Mouse (Mus musculus) stomach, embryonic 16.5 days (tissue): ENCODE results near the gene Ddx5. TPM values are rescaled to one million over a fixed set of nuclear protein-coding genes. Genes with fewer than 3 reads are reported as not detected.
A peak's percentile ranks its signal among the peaks of the same experiment; 100 is the strongest.

Experiments used
- ATAC-seq: fragments of 200-750 bp; cut with Nextera tagmentation; 2 replicates; pipeline ENCODE4 v1.8.0; 2017; ENCODE audit warnings: moderate number of reproducible peaks, moderate TSS enrichment; ENCODE audit not compliant: insufficient read depth, low FRiP score
- H3K27ac ChIP-seq: fragments of 300-500 bp; sonication (generic); 2 replicates; pipeline ENCODE4 v1.5.1; 2014; ENCODE audit warnings: low read length
- H3K27me3 ChIP-seq: fragments of 300-500 bp; sonication (generic); 2 replicates; pipeline ENCODE4 v1.6.1; 2014; ENCODE audit warnings: low read length, control low read depth, mixed read lengths; ENCODE audit not compliant: control insufficient read depth, insufficient read depth
- H3K36me3 ChIP-seq: fragments of 300-500 bp; sonication (generic); 2 replicates; pipeline ENCODE4 v1.6.1; 2014; ENCODE audit warnings: low read length; ENCODE audit not compliant: control insufficient read depth, insufficient read depth
- H3K4me1 ChIP-seq: fragments of 300-500 bp; sonication (generic); 2 replicates; pipeline ENCODE4 v1.6.1; 2014; ENCODE audit warnings: low read length, control low read depth, mixed read lengths; ENCODE audit not compliant: control insufficient read depth, insufficient read depth
- H3K4me2 ChIP-seq: fragments of 300-500 bp; sonication (generic); 2 replicates; pipeline ENCODE4 v1.6.1; 2014; ENCODE audit warnings: low read depth, low read length, mixed read lengths
- H3K4me3 ChIP-seq: fragments of 300-500 bp; sonication (generic); replicated peaks from 2 replicates; pipeline ENCODE4 v1.5.1; 2014; ENCODE audit warnings: mild to moderate bottlenecking, low read length
- H3K9ac ChIP-seq: fragments of 300-500 bp; sonication (generic); 2 replicates; pipeline ENCODE4 v1.6.1; 2014; ENCODE audit warnings: low read length
- H3K9me3 ChIP-seq: fragments of 300-500 bp; sonication (generic); replicated peaks from 2 replicates; pipeline ENCODE4 v1.6.1; 2016; ENCODE audit warnings: low read length, control low read depth; ENCODE audit not compliant: control insufficient read depth
- WGBS: fragments of 180-500 bp; shearing (Covaris S2); extraction: QIAGEN DNeasy Blood & Tissue Kit; methylation state at CpG from one replicate; pipeline ENCODE4 v1.1.7; 2014; 5-methylcytosine and 5-hydroxymethylcytosine counted together
- polyA plus RNA-seq: library from polyadenylated mRNA; unstranded; fragments of >200 nt; fragmentation: Nextera tagmentation; extraction: Ambion mirVana; gene quantifications from 2 replicates; pipeline ENCODE4 v1.2.1, GENCODE M21; 2015

Gene Ddx5
- 304 and 316 TPM in 2 replicates for polyA plus RNA-seq

DNA sequence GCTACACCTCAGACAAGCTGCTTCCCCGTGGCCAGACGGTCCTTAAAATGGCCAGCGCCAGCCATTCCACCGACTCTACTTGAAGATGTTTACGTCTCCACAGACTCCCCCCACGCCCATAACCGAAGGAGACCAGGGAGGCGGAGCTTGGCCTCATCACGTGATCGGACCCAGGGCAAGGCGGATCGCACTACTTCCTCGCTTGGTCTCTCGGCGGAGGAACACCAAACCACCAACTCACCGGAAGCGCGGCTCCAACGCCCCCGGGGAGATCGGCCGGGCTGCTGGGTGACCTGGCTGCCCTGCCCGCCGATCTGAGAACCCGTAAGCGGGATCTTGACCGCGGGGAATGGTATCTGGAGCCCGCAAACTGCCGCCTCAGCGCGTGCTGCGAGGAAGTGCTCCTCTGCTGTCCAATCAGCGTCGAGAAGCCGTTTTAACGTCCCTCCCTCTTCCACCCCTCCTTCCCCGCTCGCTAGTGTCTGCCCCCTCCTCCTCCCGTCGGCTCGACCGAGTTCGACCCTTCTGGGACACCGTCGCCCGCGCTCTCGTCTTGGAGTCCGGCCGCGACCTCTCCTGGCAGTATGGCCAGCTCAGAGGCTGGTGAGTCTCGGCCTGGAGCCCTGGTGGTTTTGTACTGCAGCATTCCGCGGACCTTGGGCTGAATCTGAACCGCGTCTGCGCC lies at the start of gene Ddx5, which contains the start of gene Cep95:
Gene Ddx5 (minus strand): TSS at position 411 of the 685 bp plus-strand sequence.
Gene Cep95 (plus strand): TSS at position 478 of the 685 bp plus-strand sequence.
- Histone ChIP-seq H3K9ac (peak within 1 kb of the TSS; percentile 98), H3K27me3 (no peaks in the 10 kb centered on the region), H3K4me1 (peaks cover 4% of the 10 kb centered on the region; the same call in 1 of the 2 replicates), H3K4me2 (peak within 1 kb of the TSS; percentile 94), H3K36me3 (peaks cover 9% of the 10 kb centered on the region; the same call in 1 of the 2 replicates), H3K9me3 (no peaks in the 10 kb centered on the region), H3K4me3 (peak within 1 kb of the TSS; percentile 95), H3K27ac (peak within 1 kb of the TSS; percentile 99)
- WGBS, result under 1% methylated on average over 58 of the region's 58 CpGs
- ATAC-seq, result peak; percentile 94

DNA sequence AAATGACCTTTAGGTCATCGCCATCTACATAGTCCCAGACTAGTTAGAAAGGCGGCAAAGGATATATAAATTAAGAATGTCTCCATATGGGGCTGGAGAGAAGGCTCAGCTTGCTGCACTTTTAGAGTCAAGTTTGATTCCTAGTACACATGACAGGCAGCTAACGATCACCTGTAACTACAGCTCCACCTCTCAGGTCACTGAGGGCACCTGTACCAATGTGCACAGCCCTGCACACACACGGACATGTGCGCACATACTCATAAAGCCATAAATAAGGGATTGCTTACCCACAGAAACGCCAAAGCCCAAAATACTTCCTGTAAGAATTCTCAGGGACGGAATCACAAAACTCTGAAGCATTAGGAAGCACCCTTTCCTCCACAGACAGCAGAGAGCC lies 39.1 kb upstream of the Ddx5 start:
- no peak overlapping the region for H3K4me3 ChIP-seq
- no peaks in the 10 kb centered on the region for H3K27me3 ChIP-seq
- 94% methylated on average over 7 of the region's 7 CpGs for WGBS
- no peaks in the 10 kb centered on the region for H3K9me3 ChIP-seq
- ATAC-seq, result no peak
- H3K9ac ChIP-seq, result no peak overlapping the region
- H3K4me1 ChIP-seq, result no peaks in the 10 kb centered on the region
- H3K36me3 ChIP-seq, result peaks cover 3% of the 10 kb centered on the region; the same call in 1 of the 2 replicates
- no peak overlapping the region for H3K27ac ChIP-seq
- no peak overlapping the region for H3K4me2 ChIP-seq

DNA sequence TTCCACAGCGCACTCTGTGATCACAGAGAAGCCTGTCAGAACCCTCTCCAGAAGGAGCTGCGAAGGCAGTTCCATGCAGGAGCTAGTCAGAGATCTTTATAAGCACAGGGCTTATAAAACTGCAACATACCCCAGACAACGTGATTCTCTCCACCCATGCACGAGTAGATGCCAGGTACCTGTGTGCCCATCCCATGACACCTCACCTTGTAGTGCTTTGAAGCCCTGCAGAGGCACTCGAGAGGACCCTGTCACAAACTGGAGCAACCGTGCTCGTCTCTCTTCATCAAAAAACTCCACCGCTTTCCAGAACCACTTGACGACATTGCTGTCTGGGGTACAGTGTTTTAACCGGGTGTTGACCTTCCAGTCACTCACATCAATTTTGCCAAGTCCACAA lies 35.4 kb upstream of the Ddx5 start:
- 87% methylated on average over 10 of the region's 10 CpGs for WGBS
- H3K36me3 ChIP-seq, result no peaks in the 10 kb centered on the region
- no peak overlapping the region for H3K27ac ChIP-seq

DNA sequence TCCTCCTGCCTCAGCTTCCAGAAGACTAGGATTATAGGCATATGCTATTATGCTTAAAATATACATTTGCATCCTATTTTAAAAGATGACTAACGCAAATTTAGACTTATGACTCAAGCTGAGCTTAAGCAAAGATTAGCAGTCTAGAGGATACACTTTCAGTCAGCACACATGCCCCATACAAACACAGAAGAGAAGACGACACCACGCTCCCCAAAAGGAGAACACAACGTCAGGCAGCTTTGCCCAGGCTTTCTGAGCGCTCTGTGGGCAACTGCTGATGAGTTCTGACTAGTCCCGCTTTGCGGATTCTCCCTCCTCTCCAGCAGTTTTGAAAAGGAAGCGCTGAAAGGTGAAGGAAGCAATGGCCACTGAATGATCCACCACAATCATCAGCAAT lies 34.8 kb upstream of the Ddx5 start:
- Histone ChIP-seq H3K27ac (no peak overlapping the region), H3K9ac (no peak overlapping the region), H3K4me3 (no peak overlapping the region), H3K36me3 (no peaks in the 10 kb centered on the region), H3K4me1 (no peaks in the 10 kb centered on the region), H3K4me2 (no peak overlapping the region), H3K9me3 (no peaks in the 10 kb centered on the region), H3K27me3 (no peaks in the 10 kb centered on the region)
- 89% methylated on average over 8 of the region's 8 CpGs for WGBS
- ATAC-seq, result no peak

More for the DNA sequence above, 35.4 kb upstream of the Ddx5 start:
- Histone ChIP-seq H3K9ac (no peak overlapping the region), H3K9me3 (no peaks in the 10 kb centered on the region), H3K27me3 (no peaks in the 10 kb centered on the region), H3K4me2 (no peak overlapping the region), H3K4me3 (no peak overlapping the region), H3K4me1 (no peaks in the 10 kb centered on the region)
- ATAC-seq, result no peak

DNA sequence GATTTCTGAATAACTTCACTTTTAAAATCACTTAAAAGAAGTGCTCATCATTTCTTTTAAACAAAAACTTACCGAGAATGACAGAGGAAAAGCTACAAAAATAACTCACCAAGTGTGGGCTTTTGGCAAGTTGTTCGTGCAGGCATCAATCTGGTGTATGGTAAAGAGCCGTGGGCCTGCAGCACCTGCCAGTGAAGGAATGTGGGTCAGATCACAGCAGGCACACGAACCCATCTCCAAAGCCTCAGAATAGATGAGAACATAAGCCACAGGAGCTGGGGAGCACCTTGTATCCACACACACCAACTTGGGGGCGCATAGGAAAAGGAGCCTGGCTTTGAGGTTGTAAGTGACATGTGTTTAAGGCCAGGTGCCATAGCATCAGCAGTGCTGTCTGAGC lies 33.9 kb upstream of the Ddx5 start:
- H3K36me3 ChIP-seq, result no peaks in the 10 kb centered on the region

DNA sequence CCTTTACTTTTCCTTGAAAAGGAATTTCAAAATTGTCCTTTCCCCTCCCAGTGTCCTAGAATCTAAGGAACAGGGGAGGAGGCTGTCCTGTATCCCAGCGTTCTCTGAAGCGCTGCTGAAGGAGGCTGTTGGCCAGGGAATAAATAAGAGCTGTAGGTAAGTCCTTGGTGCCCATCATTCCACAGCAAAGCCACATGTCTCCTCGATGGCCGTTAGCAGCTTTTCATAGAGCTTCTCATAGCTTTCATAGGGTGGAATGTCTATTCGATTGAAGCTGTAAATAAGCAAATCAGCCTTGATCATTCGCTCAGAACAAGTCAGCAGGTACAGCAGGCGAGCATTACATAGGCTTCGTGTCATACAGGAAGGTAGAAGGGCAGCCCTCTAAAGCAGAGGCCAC lies 33.5 kb upstream of the Ddx5 start:
- H3K9me3 ChIP-seq, result no peaks in the 10 kb centered on the region
- 88% methylated on average over 8 of the region's 8 CpGs for WGBS
- H3K27me3 ChIP-seq, result no peaks in the 10 kb centered on the region
- H3K4me2 ChIP-seq, result no peak overlapping the region
- H3K4me1 ChIP-seq, result no peaks in the 10 kb centered on the region
- no peak for ATAC-seq
- no peak overlapping the region for H3K27ac ChIP-seq
- no peak overlapping the region for H3K4me3 ChIP-seq
- H3K9ac ChIP-seq, result no peak overlapping the region
- H3K36me3 ChIP-seq, result no peaks in the 10 kb centered on the region

More for the DNA sequence above, 33.9 kb upstream of the Ddx5 start:
- no peak for ATAC-seq
- H3K4me2 ChIP-seq, result no peak overlapping the region
- no peak overlapping the region for H3K9ac ChIP-seq
- WGBS, result 82% methylated on average over 5 of the region's 5 CpGs
- no peak overlapping the region for H3K27ac ChIP-seq
- no peaks in the 10 kb centered on the region for H3K9me3 ChIP-seq
- H3K4me1 ChIP-seq, result no peaks in the 10 kb centered on the region
- H3K27me3 ChIP-seq, result no peaks in the 10 kb centered on the region
- no peak overlapping the region for H3K4me3 ChIP-seq

DNA sequence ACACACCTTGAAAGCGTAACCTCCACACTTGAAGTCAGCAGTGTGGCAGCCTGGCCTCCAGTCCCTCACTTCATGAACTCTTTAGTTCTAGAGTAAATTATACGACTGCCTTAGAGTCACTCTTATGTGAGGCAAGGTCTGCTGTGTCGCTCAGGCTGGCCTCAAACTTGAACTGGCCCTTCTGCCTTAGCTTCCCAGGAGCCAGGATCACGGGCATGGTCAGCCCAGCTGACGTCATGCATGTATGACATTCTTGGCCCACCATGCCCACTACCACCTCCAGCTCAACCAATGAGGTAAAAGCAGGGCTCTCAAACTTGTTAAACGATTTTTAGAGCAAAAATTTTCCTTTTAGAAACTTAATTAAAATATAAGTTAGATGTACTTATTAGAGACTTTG lies 32.4 kb upstream of the Ddx5 start:
- Histone ChIP-seq H3K9ac (no peak overlapping the region), H3K4me3 (no peak overlapping the region), H3K4me2 (no peak overlapping the region), H3K27ac (no peak overlapping the region), H3K36me3 (0 out of 2 replicates have a peak, but pooled peaks cover 3% of the 10 kb centered on the region), H3K27me3 (no peaks in the 10 kb centered on the region), H3K4me1 (no peaks in the 10 kb centered on the region), H3K9me3 (no peaks in the 10 kb centered on the region)
- 81% methylated on average over 6 of the region's 6 CpGs for WGBS
- ATAC-seq, result no peak

DNA sequence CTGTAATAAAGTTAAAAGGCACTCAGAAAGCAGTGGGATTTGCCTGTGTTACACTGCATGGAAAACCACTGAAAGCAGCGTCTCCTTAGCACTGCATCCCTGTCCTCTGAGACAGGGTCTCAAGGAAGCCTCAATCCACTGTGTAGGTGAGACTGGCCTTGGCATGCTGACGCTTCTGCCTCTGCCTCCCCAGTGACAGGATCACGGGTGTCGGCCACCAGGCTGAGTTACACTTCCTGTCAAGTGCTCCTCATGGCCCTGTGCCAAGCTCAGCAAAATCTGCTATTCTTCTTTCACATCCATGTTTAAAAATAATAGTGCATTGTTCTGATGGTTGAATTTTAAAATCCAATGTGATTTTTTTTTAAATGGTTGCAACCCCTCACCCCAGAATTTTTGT lies 32.0 kb upstream of the Ddx5 start:
- H3K4me3 ChIP-seq, result no peak overlapping the region
- H3K27ac ChIP-seq, result no peak overlapping the region
- H3K36me3 ChIP-seq, result 0 out of 2 replicates have a peak, but pooled peaks cover 3% of the 10 kb centered on the region
- no peak overlapping the region for H3K4me2 ChIP-seq
- 53% methylated on average over 4 of the region's 4 CpGs for WGBS
- no peaks in the 10 kb centered on the region for H3K4me1 ChIP-seq
- H3K9me3 ChIP-seq, result no peaks in the 10 kb centered on the region
- H3K27me3 ChIP-seq, result no peaks in the 10 kb centered on the region
- ATAC-seq, result no peak
- no peak overlapping the region for H3K9ac ChIP-seq

DNA sequence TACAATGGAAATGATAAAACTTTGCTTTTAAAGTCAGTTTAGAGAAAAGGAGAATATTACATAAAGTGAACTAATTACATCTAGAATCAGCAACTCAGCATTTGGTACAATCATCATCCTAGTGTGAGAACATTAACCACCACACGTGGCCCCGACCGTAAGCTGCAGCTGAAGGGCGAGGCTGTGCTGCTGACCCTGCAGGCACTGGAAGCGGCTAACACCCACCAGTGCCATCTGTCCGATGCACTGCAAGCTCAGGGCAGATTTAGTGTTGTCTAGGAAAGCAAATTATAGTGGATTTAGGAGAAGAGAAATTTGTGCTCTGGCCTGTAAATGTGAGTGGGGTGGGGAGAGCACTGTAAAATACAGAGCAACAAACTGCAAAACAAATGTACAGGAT lies 31.3 kb upstream of the Ddx5 start:
- Histone ChIP-seq H3K27ac (no peak overlapping the region), H3K36me3 (0 out of 2 replicates have a peak, but pooled peaks cover 3% of the 10 kb centered on the region), H3K4me1 (no peaks in the 10 kb centered on the region), H3K9ac (no peak overlapping the region), H3K4me2 (no peak overlapping the region), H3K27me3 (no peaks in the 10 kb centered on the region), H3K9me3 (no peaks in the 10 kb centered on the region), H3K4me3 (no peak overlapping the region)
- no peak for ATAC-seq
- 85% methylated on average over 6 of the region's 6 CpGs for WGBS
